Mouse (Mus musculus): ENCODE results near the gene Wdr95. TPM values are rescaled to one million over a fixed set of nuclear protein-coding genes. Genes with fewer than 3 reads are reported as not detected.

Wdr95 gene
- total RNA-seq, 2 experiments from 2014 or later: not detected

Other genes with a start within 250 kb of the Wdr95 start
- 10 to 100 TPM; 15.8 to 18.2 TPM for gene Medag, start 116.9 kb upstream of the Wdr95 start, total RNA-seq (2021)
- not detected for gene Tex26, start 89.0 kb upstream of the Wdr95 start, total RNA-seq (2021)
- 10 to 100 TPM; 61.7 to 64.2 TPM for gene Hsph1, start 107.7 kb downstream of the Wdr95 start, total RNA-seq (2021)
- gene B3glct, start 149.6 kb downstream of the Wdr95 start, total RNA-seq (2021): 1 to 10 TPM; 3.1 to 3.8 TPM